Mouse (Mus musculus) stomach, embryonic 16.5 days (tissue): ENCODE measurements around the gene Vmn1r53. TPM values are rescaled to one million over a fixed set of nuclear protein-coding genes. Genes with fewer than 3 reads are reported as not detected.
"Not testable (repeated sequence)": the region's sequence is repeated elsewhere in the genome, so short reads cannot be mapped to it uniquely, and the experiment has no call there.

Experiments used
- ATAC-seq: fragments of 200-750 bp; cut with Nextera tagmentation; 2 replicates; pipeline ENCODE4 v1.8.0; 2017; ENCODE audit warnings: moderate number of reproducible peaks, moderate TSS enrichment; ENCODE audit not compliant: insufficient read depth, low FRiP score
- H3K27ac ChIP-seq: fragments of 300-500 bp; sonication (generic); 2 replicates; pipeline ENCODE4 v1.5.1; 2014; ENCODE audit warnings: low read length
- H3K27me3 ChIP-seq: fragments of 300-500 bp; sonication (generic); 2 replicates; pipeline ENCODE4 v1.6.1; 2014; ENCODE audit warnings: low read length, control low read depth, mixed read lengths; ENCODE audit not compliant: control insufficient read depth, insufficient read depth
- H3K36me3 ChIP-seq: fragments of 300-500 bp; sonication (generic); 2 replicates; pipeline ENCODE4 v1.6.1; 2014; ENCODE audit warnings: low read length; ENCODE audit not compliant: control insufficient read depth, insufficient read depth
- H3K4me1 ChIP-seq: fragments of 300-500 bp; sonication (generic); 2 replicates; pipeline ENCODE4 v1.6.1; 2014; ENCODE audit warnings: low read length, control low read depth, mixed read lengths; ENCODE audit not compliant: control insufficient read depth, insufficient read depth
- H3K4me2 ChIP-seq: fragments of 300-500 bp; sonication (generic); 2 replicates; pipeline ENCODE4 v1.6.1; 2014; ENCODE audit warnings: low read depth, low read length, mixed read lengths
- H3K4me3 ChIP-seq: fragments of 300-500 bp; sonication (generic); replicated peaks from 2 replicates; pipeline ENCODE4 v1.5.1; 2014; ENCODE audit warnings: mild to moderate bottlenecking, low read length
- H3K9ac ChIP-seq: fragments of 300-500 bp; sonication (generic); 2 replicates; pipeline ENCODE4 v1.6.1; 2014; ENCODE audit warnings: low read length
- H3K9me3 ChIP-seq: fragments of 300-500 bp; sonication (generic); replicated peaks from 2 replicates; pipeline ENCODE4 v1.6.1; 2016; ENCODE audit warnings: low read length, control low read depth; ENCODE audit not compliant: control insufficient read depth
- WGBS: fragments of 180-500 bp; shearing (Covaris S2); extraction: QIAGEN DNeasy Blood & Tissue Kit; methylation state at CpG from one replicate; pipeline ENCODE4 v1.1.7; 2014; 5-methylcytosine and 5-hydroxymethylcytosine counted together
- polyA plus RNA-seq: library from polyadenylated mRNA; unstranded; fragments of >200 nt; fragmentation: Nextera tagmentation; extraction: Ambion mirVana; gene quantifications from 2 replicates; pipeline ENCODE4 v1.2.1, GENCODE M21; 2015

Gene Vmn1r53
- polyA plus RNA-seq = not detected in 2 replicates

DNA sequence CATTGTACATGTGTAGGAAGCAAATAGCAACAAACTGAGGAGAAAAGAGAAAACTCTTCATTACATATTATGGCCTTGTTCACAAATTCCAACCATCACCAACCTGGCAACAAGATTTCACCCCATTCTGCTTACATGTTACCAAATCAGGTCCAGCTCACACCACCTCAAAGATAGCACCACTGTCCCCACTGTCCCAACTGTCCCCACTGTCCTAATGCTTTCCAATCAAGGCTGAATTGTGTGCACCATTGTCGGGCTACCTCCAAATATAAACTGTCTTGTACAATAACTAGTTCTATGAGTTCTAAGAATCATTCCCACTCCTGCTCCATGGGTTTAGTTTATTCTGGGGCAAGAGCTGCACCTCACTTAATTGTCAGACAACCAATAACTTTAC, at the start of gene Vmn1r53:
Gene Vmn1r53, minus strand, starts transcription at position 101 of the 400 bp plus-strand sequence.
- H3K4me3 ChIP-seq = no peak within 1 kb of the TSS
- H3K4me1 ChIP-seq = no peaks in the 10 kb centered on the region
- H3K9ac ChIP-seq = no peak within 1 kb of the TSS
- H3K27me3 ChIP-seq = no peaks in the 10 kb centered on the region
- H3K27ac ChIP-seq = no peak within 1 kb of the TSS
- no peaks in the 10 kb centered on the region for H3K9me3 ChIP-seq
- no peak within 1 kb of the TSS for H3K4me2 ChIP-seq
- ATAC-seq = no peak
- no peaks in the 10 kb centered on the region for H3K36me3 ChIP-seq
- 78% methylated on average over 1 of the region's 1 CpGs for WGBS

DNA sequence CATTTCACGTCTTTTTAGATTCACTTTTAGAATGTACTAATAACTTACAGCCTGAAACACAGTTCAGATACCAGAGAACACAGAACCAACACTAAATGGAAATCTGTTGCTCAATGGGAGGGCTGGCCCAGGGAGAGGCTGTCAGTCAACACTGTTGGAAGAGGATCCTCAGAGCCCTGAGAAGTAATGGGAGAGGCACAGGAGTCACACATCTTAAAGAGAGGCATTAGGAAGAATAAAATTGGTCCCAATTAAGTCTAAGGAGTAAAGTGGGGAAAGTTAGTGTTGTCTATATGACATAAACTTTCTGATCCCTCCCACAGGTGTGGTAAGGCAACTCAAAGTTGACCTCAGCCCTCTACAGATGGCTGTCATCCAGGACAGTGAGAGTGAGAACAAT, 21.8 kb upstream of the Vmn1r53 start, which contains the start of gene Vmn1r54:
Gene Vmn1r54, plus strand, starts transcription at position 301 of the 400 bp plus-strand sequence.
- no peak within 1 kb of the TSS for H3K4me3 ChIP-seq
- no peaks in the 10 kb centered on the region for H3K9me3 ChIP-seq
- H3K27me3 ChIP-seq = no peaks in the 10 kb centered on the region
- no peak within 1 kb of the TSS for H3K4me2 ChIP-seq
- no peak within 1 kb of the TSS for H3K9ac ChIP-seq
- no peak within 1 kb of the TSS for H3K27ac ChIP-seq
- no peaks in the 10 kb centered on the region for H3K4me1 ChIP-seq
- 65% methylated on average over 1 of the region's 1 CpGs for WGBS
- no peak for ATAC-seq
- H3K36me3 ChIP-seq = no peaks in the 10 kb centered on the region

DNA sequence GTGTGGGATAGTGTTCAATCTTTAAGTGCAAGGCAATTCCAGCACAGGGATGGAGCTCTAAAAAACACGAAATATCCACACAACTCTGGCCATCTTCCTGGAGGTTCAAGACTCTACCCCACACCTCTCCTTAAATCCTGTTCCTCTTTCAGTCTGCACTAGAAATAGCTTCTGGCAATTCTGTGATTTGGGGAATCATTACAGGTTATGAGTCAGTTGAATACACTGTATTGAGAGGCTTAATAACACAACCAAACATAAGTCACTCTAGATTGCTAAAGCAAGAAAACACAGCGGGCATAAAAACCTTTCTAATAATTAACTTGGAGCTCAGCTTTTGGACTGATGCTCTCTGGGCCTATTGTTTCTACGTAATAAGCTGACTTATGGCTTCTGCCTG, 19.8 kb upstream of the Vmn1r53 start:
- Histone ChIP-seq H3K4me1 (no peaks in the 10 kb centered on the region), H3K36me3 (no peaks in the 10 kb centered on the region), H3K9me3 (no peaks in the 10 kb centered on the region), H3K27me3 (no peaks in the 10 kb centered on the region), H3K4me3 (no peak overlapping the region), H3K4me2 (no peak overlapping the region), H3K27ac (no peak overlapping the region), H3K9ac (no peak overlapping the region)
- 81% methylated on average over 3 of the region's 3 CpGs for WGBS
- ATAC-seq = no peak

DNA sequence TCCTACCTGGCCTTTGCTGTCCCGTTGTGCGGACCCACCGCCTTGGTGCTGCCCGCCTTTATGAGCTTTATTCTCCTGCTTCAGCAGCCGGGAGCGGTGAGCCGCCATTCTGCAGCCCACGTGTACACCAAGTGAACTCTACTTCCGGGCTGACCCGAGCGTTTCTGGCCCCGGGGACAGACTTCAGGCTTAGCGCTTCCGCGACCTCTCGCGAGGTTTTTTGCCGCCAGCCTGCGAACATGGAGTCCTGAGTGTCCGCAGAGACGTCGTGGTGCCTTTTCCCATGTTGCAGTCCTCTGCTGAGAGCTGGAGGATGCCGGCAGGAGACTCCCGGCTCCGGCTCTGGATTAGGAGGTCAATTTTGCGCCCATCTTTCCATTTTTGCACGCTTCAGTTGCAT, 8.4 kb upstream of the Vmn1r53 start:
- no peak overlapping the region for H3K9ac ChIP-seq
- 49% methylated on average over 27 of the region's 27 CpGs for WGBS
- H3K4me3 ChIP-seq = no peak overlapping the region

DNA sequence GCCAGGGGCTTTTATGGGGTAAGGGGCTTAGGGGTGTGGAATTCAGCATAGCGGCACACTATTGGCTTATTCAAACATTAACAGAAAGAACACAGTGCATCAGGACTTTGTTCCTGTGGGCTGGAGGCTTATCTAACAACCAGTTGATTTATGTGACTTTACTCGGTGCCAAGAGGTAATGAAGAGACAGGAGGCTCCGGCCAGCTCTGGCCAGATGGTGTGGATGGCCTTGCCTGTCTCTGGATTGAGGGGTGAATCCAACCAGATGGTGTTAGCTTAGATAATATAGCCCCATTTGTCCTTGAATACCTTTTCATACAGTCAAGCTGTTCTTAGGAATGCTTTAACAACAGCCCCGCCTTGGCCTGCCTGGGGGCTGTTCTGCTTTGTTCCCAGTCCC, 7.9 kb upstream of the Vmn1r53 start:
- not testable (repeated sequence) for H3K36me3 ChIP-seq, ATAC-seq, H3K27me3 ChIP-seq, H3K9ac ChIP-seq, H3K27ac ChIP-seq, H3K4me2 ChIP-seq, H3K4me3 ChIP-seq, H3K4me1 ChIP-seq, H3K9me3 ChIP-seq
- 69% methylated on average over 4 of the region's 4 CpGs for WGBS

More for the DNA sequence above, 8.4 kb upstream of the Vmn1r53 start:
- Histone ChIP-seq H3K27me3 (no peaks in the 10 kb centered on the region), H3K4me2 (no peak overlapping the region), H3K27ac (no peak overlapping the region), H3K4me1 (no peaks in the 10 kb centered on the region), H3K36me3 (no peaks in the 10 kb centered on the region), H3K9me3 (no peaks in the 10 kb centered on the region)
- no peak for ATAC-seq

DNA sequence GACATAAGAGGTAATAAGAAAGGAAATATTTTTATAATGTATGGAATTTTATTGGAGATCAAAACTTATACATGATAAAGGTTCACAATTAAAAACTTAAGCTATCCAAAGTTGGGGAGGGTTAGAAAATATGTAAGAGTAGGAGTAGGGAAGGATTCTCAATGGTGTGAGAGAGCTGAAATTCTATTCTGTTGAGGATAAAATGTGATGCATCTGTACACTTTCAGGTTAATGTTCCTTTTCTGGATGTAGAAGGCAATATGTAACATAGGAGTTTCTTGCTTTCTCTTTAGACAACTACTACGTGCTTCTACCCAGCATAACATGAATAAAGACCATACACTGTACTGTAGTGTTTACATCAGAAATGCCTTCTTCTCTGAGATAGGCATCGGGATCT, 21.7 kb downstream of the Vmn1r53 start, which contains the start of gene V1ra8:
Gene V1ra8, plus strand, starts transcription at position 301 of the 400 bp plus-strand sequence.
- not testable (repeated sequence) for H3K4me1 ChIP-seq, H3K27me3 ChIP-seq, H3K4me2 ChIP-seq, H3K36me3 ChIP-seq, H3K27ac ChIP-seq, H3K4me3 ChIP-seq, H3K9ac ChIP-seq, H3K9me3 ChIP-seq, ATAC-seq
- WGBS = 61% methylated on average over 1 of the region's 2 CpGs

DNA sequence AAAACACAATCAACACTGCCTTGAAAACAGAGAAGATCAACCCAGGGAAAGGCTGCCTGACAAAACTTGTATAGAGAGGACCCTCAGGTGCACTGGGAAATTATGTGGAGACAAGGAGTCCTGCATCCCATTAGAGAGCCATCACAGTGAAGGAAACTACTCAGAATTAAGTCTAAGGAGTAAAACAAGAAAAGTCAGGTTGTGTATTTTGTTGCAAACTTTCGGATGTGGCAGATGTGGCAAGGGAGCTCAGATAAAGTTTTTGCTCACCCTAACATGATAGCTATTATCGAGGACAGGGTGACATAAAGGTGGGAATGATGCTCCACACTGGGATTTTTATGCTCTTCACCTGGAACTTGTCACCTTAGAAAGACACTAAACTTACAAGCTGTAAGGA, 49.7 kb downstream of the Vmn1r53 start, which contains the start of gene Vmn1r52:
Gene Vmn1r52, plus strand, starts transcription at position 301 of the 400 bp plus-strand sequence.
- no peaks in the 10 kb centered on the region for H3K9me3 ChIP-seq
- no peak within 1 kb of the TSS for H3K27ac ChIP-seq
- no peak for ATAC-seq
- no peaks in the 10 kb centered on the region for H3K4me1 ChIP-seq
- H3K36me3 ChIP-seq = no peaks in the 10 kb centered on the region
- H3K4me3 ChIP-seq = no peak within 1 kb of the TSS
- WGBS = 72% methylated on average over 2 of the region's 2 CpGs
- no peak within 1 kb of the TSS for H3K9ac ChIP-seq
- no peaks in the 10 kb centered on the region for H3K27me3 ChIP-seq
- H3K4me2 ChIP-seq = no peak within 1 kb of the TSS

Other genes with a start within 250 kb of the Vmn1r53 start
- not detected in 2 replicates for gene Vmn1r47, start 208.3 kb downstream of the Vmn1r53 start, polyA plus RNA-seq
- not detected in 2 replicates for gene Vmn1r48, start 187.6 kb downstream of the Vmn1r53 start, polyA plus RNA-seq
- gene Vmn1r49, start 145.9 kb downstream of the Vmn1r53 start, polyA plus RNA-seq = not detected in 2 replicates
- gene Vmn1r50, start 123.0 kb downstream of the Vmn1r53 start, polyA plus RNA-seq = not detected in 2 replicates
- not detected in 2 replicates for gene Vmn1r51, start 101.8 kb downstream of the Vmn1r53 start, polyA plus RNA-seq
- not detected in 2 replicates for gene Vmn1r52, start 49.6 kb downstream of the Vmn1r53 start, polyA plus RNA-seq
- not detected in 2 replicates for gene V1ra8, start 21.6 kb downstream of the Vmn1r53 start, polyA plus RNA-seq
- gene Vmn1r54, start 21.9 kb upstream of the Vmn1r53 start, polyA plus RNA-seq = not detected in 2 replicates
- not detected in 2 replicates for gene BC048671, start 76.8 kb upstream of the Vmn1r53 start, polyA plus RNA-seq
- 0.67 and 1.2 TPM in 2 replicates for gene Chst13, start 100.7 kb upstream of the Vmn1r53 start, polyA plus RNA-seq
- gene Uroc1, start 108.8 kb upstream of the Vmn1r53 start, polyA plus RNA-seq = 1.2 and 1.3 TPM in 2 replicates
- gene Zxdc, start 145.1 kb upstream of the Vmn1r53 start, polyA plus RNA-seq = 4.5 and 4.7 TPM in 2 replicates
- gene Cfap100, start 204.4 kb upstream of the Vmn1r53 start, polyA plus RNA-seq = 0.31 and 0.46 TPM in 2 replicates
- gene Klf15, start 238.1 kb upstream of the Vmn1r53 start, polyA plus RNA-seq = 8.8 and 10.2 TPM in 2 replicates